Mouse (Mus musculus): ENCODE measurements around the gene Disc1. TPM values are rescaled to one million over a fixed set of nuclear protein-coding genes. Genes with fewer than 3 reads are reported as not detected.

Gene Disc1
- polyA plus RNA-seq, 1 experiment from 2014 or later = 3.3 TPM

DNA sequence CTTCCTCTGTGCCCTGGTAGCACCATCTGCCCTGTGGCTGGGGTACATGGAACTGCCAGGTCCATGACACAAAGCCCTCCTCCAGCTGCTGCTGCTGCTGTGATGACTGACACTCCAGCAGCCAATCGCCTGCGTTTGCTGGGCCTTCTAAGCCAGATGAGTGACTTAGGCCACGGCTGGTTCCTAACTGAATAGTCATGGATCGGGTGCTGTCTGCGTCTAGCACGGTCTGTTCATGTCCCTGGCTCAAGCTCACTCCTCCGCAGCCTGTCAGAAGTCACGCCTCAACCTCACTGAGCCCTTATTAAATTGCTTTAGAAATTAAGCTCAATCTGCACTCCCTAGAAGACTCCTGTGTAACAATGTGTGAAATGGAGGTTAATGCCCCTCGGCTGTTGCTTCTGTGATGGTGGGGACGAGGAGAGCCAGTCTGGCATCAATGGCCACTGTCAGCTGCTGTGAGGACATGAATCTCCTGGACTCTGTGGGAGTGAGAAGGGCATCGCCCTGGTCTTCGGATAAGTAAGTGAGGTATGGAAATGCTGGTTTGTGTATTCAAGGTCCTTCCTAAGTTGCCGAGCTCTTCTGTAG, 146.4 kb downstream of the Disc1 start:
- Histone ChIP-seq H3K9me3 (replicated peaks) (no peaks in the 10 kb centered on the region), H3K4me3 (replicated peaks) (no peak overlapping the region), H3K27me3 (0 out of 2 replicates have a peak, but pooled peaks cover 7% of the 10 kb centered on the region), H3K9ac (no peak overlapping the region), H3K4me2 (replicated peaks) (no peak overlapping the region), H3K4me1 (peaks cover 21% of the 10 kb centered on the region; the same call in 1 of the 2 replicates), H3K27ac (replicated peaks) (no peak overlapping the region), H3K36me3 (no peaks in the 10 kb centered on the region)
- WGBS = 77% methylated on average over 13 of the region's 13 CpGs
- ATAC-seq (ENCODE audit: insufficient number of reproducible peaks, low FRiP score, low TSS enrichment, low read depth) = no peak

GRCm38 (mm10) chr8:125201650-125202049, 147.7 kb downstream of the Disc1 start:
- Histone ChIP-seq H3K27ac (replicated peaks) (no peak overlapping the region), H3K4me2 (replicated peaks) (no peak overlapping the region), H3K27me3 (peaks cover 4% of the 10 kb centered on the region; the same call in 1 of the 2 replicates), H3K9me3 (replicated peaks) (no peaks in the 10 kb centered on the region), H3K36me3 (no peaks in the 10 kb centered on the region), H3K4me3 (replicated peaks) (no peak overlapping the region), H3K4me1 (peaks cover 12% of the 10 kb centered on the region; the same call in 1 of the 2 replicates), H3K9ac (no peak overlapping the region)
- WGBS = 80% methylated on average over 6 of the region's 6 CpGs
- ATAC-seq (ENCODE audit: insufficient number of reproducible peaks, low FRiP score, low TSS enrichment, low read depth) = no peak

DNA sequence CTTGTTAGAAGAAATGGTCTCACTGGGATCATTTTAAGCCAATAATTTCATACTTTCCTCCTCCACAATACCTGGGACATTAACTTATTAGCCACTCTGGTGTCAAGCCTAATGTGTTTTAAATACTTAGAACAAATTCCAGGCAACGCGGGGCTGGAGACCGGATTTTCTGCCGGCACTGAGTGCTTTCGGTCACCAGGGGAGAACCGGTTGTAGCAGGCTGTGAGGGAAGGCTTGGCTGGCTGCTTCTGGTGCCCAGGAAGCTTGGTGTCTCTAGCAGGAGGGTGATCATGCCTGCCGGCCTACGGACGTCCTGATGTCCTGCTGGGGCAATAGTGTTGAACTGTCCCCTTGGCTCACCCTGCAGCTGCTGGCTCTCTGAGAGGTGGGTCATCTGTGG, 149.0 kb downstream of the Disc1 start:
- Histone ChIP-seq H3K27me3 (peaks cover 4% of the 10 kb centered on the region; the same call in 1 of the 2 replicates), H3K36me3 (no peaks in the 10 kb centered on the region), H3K4me3 (replicated peaks) (no peak overlapping the region), H3K9me3 (replicated peaks) (no peaks in the 10 kb centered on the region), H3K9ac (no peak overlapping the region), H3K27ac (replicated peaks) (no peak overlapping the region), H3K4me1 (peaks cover 15% of the 10 kb centered on the region; the same call in 1 of the 2 replicates), H3K4me2 (replicated peaks) (no peak overlapping the region)
- no peak for ATAC-seq (ENCODE audit: insufficient number of reproducible peaks, low FRiP score, low TSS enrichment, low read depth)
- 73% methylated on average over 9 of the region's 9 CpGs for WGBS

GRCm38 (mm10) chr8:125205556-125205955, 151.6 kb downstream of the Disc1 start:
- 86% methylated on average over 4 of the region's 4 CpGs for WGBS
- ATAC-seq (ENCODE audit: insufficient number of reproducible peaks, low FRiP score, low TSS enrichment, low read depth) = no peak

GRCm38 (mm10) chr8:125206391-125206790, 152.4 kb downstream of the Disc1 start:
- WGBS = 49% methylated on average over 8 of the region's 8 CpGs
- ATAC-seq (ENCODE audit: insufficient number of reproducible peaks, low FRiP score, low TSS enrichment, low read depth) = no peak
- Histone ChIP-seq H3K4me2 (replicated peaks) (no peak overlapping the region), H3K36me3 (no peaks in the 10 kb centered on the region), H3K4me3 (replicated peaks) (no peak overlapping the region), H3K27me3 (peaks cover 6% of the 10 kb centered on the region), H3K9ac (no peak overlapping the region), H3K9me3 (replicated peaks) (no peaks in the 10 kb centered on the region), H3K27ac (replicated peaks) (no peak overlapping the region), H3K4me1 (0 out of 2 replicates have a peak, but pooled peaks cover 4% of the 10 kb centered on the region)

More at GRCm38 (mm10) chr8:125205556-125205955, 151.6 kb downstream of the Disc1 start:
- Histone ChIP-seq H3K4me3 (replicated peaks) (no peak overlapping the region), H3K4me1 (0 out of 2 replicates have a peak, but pooled peaks cover 4% of the 10 kb centered on the region), H3K9ac (no peak overlapping the region), H3K27me3 (peaks cover under 1% of the 10 kb centered on the region), H3K36me3 (no peaks in the 10 kb centered on the region), H3K4me2 (replicated peaks) (no peak overlapping the region), H3K27ac (replicated peaks) (no peak overlapping the region), H3K9me3 (replicated peaks) (no peaks in the 10 kb centered on the region)

DNA sequence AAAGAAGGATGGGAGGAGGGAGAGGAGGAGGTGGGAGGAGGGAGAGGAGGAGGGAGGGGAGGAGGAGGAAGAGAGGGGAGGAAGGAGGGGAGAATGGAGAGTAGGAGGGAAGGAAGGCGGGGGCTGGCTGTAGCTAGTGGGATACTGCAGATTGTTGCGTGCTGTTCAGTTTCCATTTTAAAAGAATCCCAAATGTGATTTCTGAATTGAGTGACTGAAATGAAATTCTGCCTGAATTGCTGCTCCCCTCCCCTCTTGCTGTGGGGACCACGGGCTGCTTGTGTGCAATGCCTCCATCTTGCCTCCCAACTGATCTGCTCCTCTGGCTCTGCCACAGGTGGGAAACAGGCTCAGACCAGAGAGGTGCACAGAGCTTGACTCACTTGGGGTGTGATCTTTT, 153.0 kb downstream of the Disc1 start:
- Histone ChIP-seq H3K27me3 (peaks cover 12% of the 10 kb centered on the region), H3K27ac (replicated peaks) (no peak overlapping the region), H3K4me3 (replicated peaks) (no peak overlapping the region), H3K9ac (no peak overlapping the region), H3K36me3 (no peaks in the 10 kb centered on the region), H3K4me1 (peaks cover 7% of the 10 kb centered on the region; the same call in 1 of the 2 replicates), H3K9me3 (replicated peaks) (no peaks in the 10 kb centered on the region), H3K4me2 (replicated peaks) (no peak overlapping the region)
- ATAC-seq (ENCODE audit: insufficient number of reproducible peaks, low FRiP score, low TSS enrichment, low read depth) = no peak
- WGBS = 37% methylated on average over 3 of the region's 3 CpGs

DNA sequence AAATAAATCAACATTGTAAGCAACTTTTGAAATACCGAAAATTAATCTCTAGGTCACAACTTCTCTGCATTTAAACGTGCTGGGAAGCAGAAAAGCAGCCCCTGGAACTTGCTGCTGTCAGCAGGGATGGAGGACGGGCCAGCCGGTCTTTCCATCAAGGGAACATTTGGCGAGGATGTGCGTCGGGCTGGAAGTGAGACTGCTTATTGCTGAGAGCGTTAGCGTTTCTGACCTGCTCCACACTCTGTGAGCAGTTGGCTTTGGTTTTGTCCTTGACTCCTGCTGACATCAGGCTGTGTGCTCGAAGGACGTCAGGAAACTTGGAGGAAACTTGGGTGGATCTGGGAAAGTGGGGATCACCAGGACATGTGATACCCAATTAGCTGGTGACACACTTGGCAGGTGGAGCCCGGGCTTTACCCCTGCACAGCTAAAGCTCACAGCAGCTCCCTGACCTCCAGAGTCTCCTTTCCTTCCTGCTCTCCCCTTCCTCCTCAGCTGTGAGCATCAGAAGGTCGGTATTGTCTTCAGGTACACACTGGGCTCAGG, 158.7 kb downstream of the Disc1 start:
- Histone ChIP-seq H3K9me3 (replicated peaks) (no peaks in the 10 kb centered on the region), H3K4me1 (peaks cover 17% of the 10 kb centered on the region), H3K36me3 (no peaks in the 10 kb centered on the region), H3K9ac (no peak overlapping the region), H3K27ac (replicated peaks) (no peak overlapping the region), H3K27me3 (peaks cover 23% of the 10 kb centered on the region), H3K4me3 (replicated peaks) (no peak overlapping the region), H3K4me2 (replicated peaks) (no peak overlapping the region)
- no peak for ATAC-seq (ENCODE audit: insufficient number of reproducible peaks, low FRiP score, low TSS enrichment, low read depth)
- WGBS = 50% methylated on average over 13 of the region's 13 CpGs

DNA sequence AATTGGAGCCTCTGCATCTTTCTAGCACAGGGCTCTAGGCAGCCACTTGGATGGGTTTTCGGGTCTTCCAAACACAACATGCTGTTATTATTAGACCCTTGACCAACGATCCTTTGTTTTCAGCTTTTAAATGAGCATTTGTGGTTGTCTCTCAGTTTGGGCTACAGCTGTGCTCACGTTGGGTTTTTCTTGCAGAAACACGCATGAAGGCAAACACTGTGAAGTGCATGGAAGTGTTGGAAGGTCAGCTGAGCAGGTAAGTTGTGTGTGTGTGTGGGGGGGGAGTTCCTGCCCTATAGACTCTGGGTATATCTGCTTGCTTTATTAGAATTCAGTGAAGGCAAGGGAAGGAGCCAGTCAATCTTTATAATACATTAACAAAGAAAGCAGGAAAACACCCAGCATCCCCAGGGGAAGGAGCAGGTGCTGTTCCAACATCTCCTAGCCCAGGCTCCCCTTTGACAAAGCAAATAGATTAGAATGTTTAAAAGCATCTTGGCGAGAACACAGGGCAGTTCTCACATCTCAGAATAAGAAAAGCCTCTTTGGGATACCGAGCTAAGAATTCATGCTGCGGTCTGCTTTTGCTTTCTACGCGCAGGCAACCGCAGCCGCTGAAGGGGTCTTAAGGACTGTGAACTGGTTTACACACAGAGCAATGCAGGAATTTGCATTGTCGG, 164.0 kb downstream of the Disc1 start:
- no peaks in the 10 kb centered on the region for H3K9me3 ChIP-seq (replicated peaks)
- H3K4me2 ChIP-seq (replicated peaks) = peak overlapping the region; percentile 38
- peak; percentile 61; the same call in 1 of the 2 replicates for ATAC-seq (ENCODE audit: insufficient number of reproducible peaks, low FRiP score, low TSS enrichment, low read depth)
- H3K9ac ChIP-seq = no peak overlapping the region
- H3K4me1 ChIP-seq = peaks cover 25% of the 10 kb centered on the region
- H3K36me3 ChIP-seq = no peaks in the 10 kb centered on the region
- 0 out of 2 replicates have a peak overlapping the region, but pooled peaks have one; percentile 0 for H3K4me3 ChIP-seq (replicated peaks)
- WGBS = 14% methylated on average over 12 of the region's 12 CpGs
- peaks cover 16% of the 10 kb centered on the region; the same call in 1 of the 2 replicates for H3K27me3 ChIP-seq
- peak overlapping the region; percentile 74 for H3K27ac ChIP-seq (replicated peaks)

DNA sequence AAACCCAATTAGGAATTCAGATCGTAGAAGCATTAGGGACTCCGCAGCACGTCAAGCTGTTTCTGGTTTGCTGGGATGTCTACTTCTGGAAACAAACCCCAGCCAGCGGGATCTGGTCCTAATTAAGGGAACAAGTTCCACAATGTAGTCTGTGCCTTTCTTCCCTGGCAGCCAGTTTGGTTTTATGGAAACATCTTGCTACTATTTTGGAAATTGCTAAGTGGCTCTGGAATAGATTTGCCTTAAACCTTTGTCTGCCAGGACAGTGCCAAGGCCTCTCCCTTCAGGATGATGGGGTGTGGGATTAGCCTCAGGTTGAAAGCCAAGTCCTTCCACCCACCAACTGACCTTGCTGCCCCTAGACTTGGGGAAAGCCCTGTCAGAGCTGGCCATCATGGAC, 164.7 kb downstream of the Disc1 start:
- peak; percentile 84 for ATAC-seq (ENCODE audit: insufficient number of reproducible peaks, low FRiP score, low TSS enrichment, low read depth)
- Histone ChIP-seq H3K4me2 (replicated peaks) (no peak overlapping the region), H3K4me1 (peaks cover 31% of the 10 kb centered on the region), H3K36me3 (no peaks in the 10 kb centered on the region), H3K27me3 (peaks cover 17% of the 10 kb centered on the region), H3K27ac (replicated peaks) (peak overlapping the region; percentile 85), H3K4me3 (replicated peaks) (no peak overlapping the region), H3K9me3 (replicated peaks) (no peaks in the 10 kb centered on the region), H3K9ac (no peak overlapping the region)
- 13% methylated on average over 4 of the region's 4 CpGs for whole genome bisulfite sequencing

GRCm38 (mm10) chr8:125220608-125221007, 166.6 kb downstream of the Disc1 start:
- Histone ChIP-seq H3K9me3 (replicated peaks) (no peaks in the 10 kb centered on the region), H3K9ac (no peak overlapping the region), H3K36me3 (no peaks in the 10 kb centered on the region), H3K4me3 (replicated peaks) (no peak overlapping the region), H3K4me2 (replicated peaks) (no peak overlapping the region), H3K27ac (replicated peaks) (no peak overlapping the region), H3K27me3 (peaks cover 22% of the 10 kb centered on the region), H3K4me1 (peaks cover 40% of the 10 kb centered on the region)
- 84% methylated on average over 5 of the region's 5 CpGs for WGBS
- ATAC-seq (ENCODE audit: insufficient number of reproducible peaks, low FRiP score, low TSS enrichment, low read depth) = no peak

GRCm38 (mm10) chr8:125221062-125221461, 167.1 kb downstream of the Disc1 start:
- Histone ChIP-seq H3K36me3 (no peaks in the 10 kb centered on the region), H3K4me3 (replicated peaks) (no peak overlapping the region), H3K27ac (replicated peaks) (no peak overlapping the region), H3K4me2 (replicated peaks) (no peak overlapping the region), H3K9me3 (replicated peaks) (no peaks in the 10 kb centered on the region), H3K9ac (no peak overlapping the region), H3K27me3 (peaks cover 22% of the 10 kb centered on the region), H3K4me1 (peaks cover 40% of the 10 kb centered on the region)
- WGBS = 78% methylated on average over 4 of the region's 4 CpGs
- no peak for ATAC-seq (ENCODE audit: insufficient number of reproducible peaks, low FRiP score, low TSS enrichment, low read depth)
